Mouse (Mus musculus): ENCODE data around the gene Rbm28. TPM values are rescaled to one million over a fixed set of nuclear protein-coding genes. Genes with fewer than 3 reads are reported as not detected.
A peak's percentile ranks its signal among the peaks of the same experiment; 100 is the strongest.
"Not testable (repeated sequence)": the region's sequence is repeated elsewhere in the genome, so short reads cannot be mapped to it uniquely, and the experiment has no call there.

Gene Rbm28
- polyA plus RNA-seq, 1 experiment from 2014 or later: 46.9 TPM

GRCm38 (mm10) chr6:29178888-29179658, 14.3 kb upstream of the Rbm28 start, which contains the start of gene Prrt4:
Gene Prrt4 (minus strand): TSS chr6:29179584.
- Histone ChIP-seq H3K9me3 (no peaks in the 10 kb centered on the region), H3K4me1 (peaks cover 11% of the 10 kb centered on the region), H3K27me3 (replicated peaks) (peaks cover 18% of the 10 kb centered on the region; the same call in 1 of the 2 replicates), H3K36me3 (replicated peaks) (no peaks in the 10 kb centered on the region), H3K4me3 (peak within 1 kb of the TSS; percentile 78), H3K27ac (peak within 1 kb of the TSS; percentile 90), H3K9ac (peak within 1 kb of the TSS; percentile 90), H3K4me2 (peak within 1 kb of the TSS; percentile 83)
- WGBS: under 1% methylated on average over 76 of the region's 79 CpGs
- ATAC-seq (replicated peaks): peak; percentile 89

DNA sequence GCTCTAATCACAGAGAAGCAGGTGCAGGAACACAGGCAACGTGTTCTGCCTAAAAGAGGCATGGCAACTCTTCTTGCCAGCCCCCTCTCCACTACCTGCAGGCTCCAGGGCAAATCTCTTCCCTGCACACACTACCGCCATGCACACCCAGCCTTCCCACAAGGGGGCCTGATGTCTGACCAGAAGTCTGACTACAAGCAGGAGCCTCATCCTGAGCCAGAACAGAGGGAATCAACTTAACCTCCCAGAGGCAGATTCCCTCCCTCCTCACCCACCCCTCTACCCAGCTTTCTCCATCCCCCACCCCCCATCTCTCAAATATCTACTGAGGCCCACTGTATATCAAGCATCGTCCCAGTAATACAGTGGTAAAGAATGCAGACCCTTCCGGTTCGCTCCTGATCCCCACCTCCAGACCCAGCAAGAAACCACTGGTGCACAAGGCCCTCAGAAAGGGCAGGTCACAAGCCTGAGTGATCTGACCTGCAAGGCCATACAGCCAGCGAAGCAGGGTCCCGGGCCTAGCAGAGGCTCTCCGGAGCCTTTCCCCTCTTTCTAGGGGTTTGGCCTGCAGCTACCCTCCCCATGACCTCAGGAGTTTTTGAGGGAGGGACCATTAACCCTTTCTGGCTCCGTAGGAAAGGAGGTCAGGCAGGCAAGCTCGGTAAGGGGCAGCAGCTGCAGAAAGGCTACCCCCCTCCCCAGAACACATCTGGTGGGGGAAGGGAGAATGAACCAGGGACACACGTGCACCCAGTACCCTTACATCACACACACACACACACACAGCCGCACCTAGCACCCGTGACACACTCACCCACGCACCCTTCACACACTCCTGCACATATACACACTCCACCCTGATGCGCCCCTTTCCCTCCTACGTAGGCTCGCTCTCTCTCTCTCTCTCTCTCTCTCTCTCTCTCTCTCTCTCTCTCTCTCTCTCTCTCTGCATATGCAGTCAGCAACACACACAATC, 13.4 kb upstream of the Rbm28 start:
- H3K9me3 ChIP-seq: no peaks in the 10 kb centered on the region
- H3K27ac ChIP-seq: peak overlapping the region; percentile 90
- no peaks in the 10 kb centered on the region for H3K36me3 ChIP-seq (replicated peaks)
- H3K4me3 ChIP-seq: peak overlapping the region; percentile 78
- peak; percentile 79 for ATAC-seq (replicated peaks)
- WGBS: 12% methylated on average over 17 of the region's 17 CpGs
- H3K9ac ChIP-seq: peak overlapping the region; percentile 90
- H3K4me1 ChIP-seq: peaks cover 11% of the 10 kb centered on the region
- H3K27me3 ChIP-seq (replicated peaks): peaks cover 27% of the 10 kb centered on the region; the same call in 1 of the 2 replicates
- H3K4me2 ChIP-seq: peak overlapping the region; percentile 83

DNA sequence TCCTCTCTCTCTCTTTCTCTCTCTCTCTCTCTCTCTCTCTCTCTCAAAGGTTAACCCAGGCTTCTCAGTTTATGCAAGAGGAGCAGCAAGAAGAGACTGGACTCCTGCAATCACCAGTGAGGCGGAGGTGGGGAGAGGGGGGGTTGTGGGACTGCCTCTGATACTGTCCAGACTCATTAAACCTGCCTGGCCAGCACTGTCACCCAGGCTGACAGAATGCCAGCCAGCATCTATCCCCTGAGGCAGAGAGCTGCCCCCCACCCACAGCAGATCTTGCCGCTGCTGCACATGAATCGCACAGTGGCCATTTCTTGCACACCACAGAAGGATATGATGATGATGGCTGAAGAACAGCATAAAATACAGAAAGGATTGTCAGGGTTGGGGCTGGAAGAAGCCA, 10.3 kb upstream of the Rbm28 start:
- H3K9me3 ChIP-seq: no peaks in the 10 kb centered on the region
- H3K4me3 ChIP-seq: no peak overlapping the region
- H3K9ac ChIP-seq: no peak overlapping the region
- 88% methylated on average over 3 of the region's 3 CpGs for WGBS
- no peak overlapping the region for H3K27ac ChIP-seq
- H3K4me1 ChIP-seq: peaks cover 28% of the 10 kb centered on the region
- H3K27me3 ChIP-seq (replicated peaks): peaks cover 49% of the 10 kb centered on the region
- ATAC-seq (replicated peaks): no peak
- H3K4me2 ChIP-seq: no peak overlapping the region
- H3K36me3 ChIP-seq (replicated peaks): no peaks in the 10 kb centered on the region

GRCm38 (mm10) chr6:29174368-29174767, 9.6 kb upstream of the Rbm28 start:
- Histone ChIP-seq H3K27me3 (replicated peaks) (peaks cover 57% of the 10 kb centered on the region), H3K9ac (no peak overlapping the region)
- WGBS: 26% methylated on average over 7 of the region's 7 CpGs

DNA sequence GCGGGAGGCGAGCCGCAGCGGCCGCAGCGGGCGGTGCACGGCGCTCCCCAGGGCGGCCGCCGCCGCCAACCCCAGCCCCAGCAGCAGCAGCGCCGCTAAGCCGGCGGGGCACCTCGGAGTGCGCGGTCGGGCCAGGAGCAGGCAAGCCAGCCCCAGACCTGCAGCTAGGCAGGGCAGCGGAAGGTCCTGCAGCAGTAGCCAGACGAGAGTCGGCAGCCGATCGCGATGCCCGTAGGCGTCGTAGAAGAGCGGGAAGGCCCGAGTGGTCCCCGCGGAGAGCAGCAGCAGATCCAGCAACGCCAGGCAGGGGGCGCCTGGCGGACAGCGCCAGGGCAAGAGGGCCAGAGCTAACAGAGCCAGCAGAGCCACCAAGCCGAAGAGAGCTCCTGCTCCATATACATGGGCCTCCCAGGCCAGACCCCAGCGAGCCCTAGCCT, 6.2 kb upstream of the Rbm28 start:
- under 1% methylated on average over 38 of the region's 40 CpGs for WGBS
- H3K36me3 ChIP-seq (replicated peaks): no peaks in the 10 kb centered on the region
- H3K9me3 ChIP-seq: no peaks in the 10 kb centered on the region
- H3K27ac ChIP-seq: no peak overlapping the region
- peak overlapping the region; percentile 61 for H3K9ac ChIP-seq
- H3K4me2 ChIP-seq: peak overlapping the region; percentile 99
- H3K4me3 ChIP-seq: peak overlapping the region; percentile 52
- peaks cover 25% of the 10 kb centered on the region for H3K4me1 ChIP-seq
- ATAC-seq (replicated peaks): peak; percentile 71
- H3K27me3 ChIP-seq (replicated peaks): peaks cover 70% of the 10 kb centered on the region

More at GRCm38 (mm10) chr6:29174368-29174767, 9.6 kb upstream of the Rbm28 start:
- Histone ChIP-seq H3K4me1 (peaks cover 33% of the 10 kb centered on the region), H3K4me3 (no peak overlapping the region), H3K4me2 (no peak overlapping the region), H3K9me3 (no peaks in the 10 kb centered on the region), H3K27ac (no peak overlapping the region), H3K36me3 (replicated peaks) (no peaks in the 10 kb centered on the region)
- no peak for ATAC-seq (replicated peaks)

DNA sequence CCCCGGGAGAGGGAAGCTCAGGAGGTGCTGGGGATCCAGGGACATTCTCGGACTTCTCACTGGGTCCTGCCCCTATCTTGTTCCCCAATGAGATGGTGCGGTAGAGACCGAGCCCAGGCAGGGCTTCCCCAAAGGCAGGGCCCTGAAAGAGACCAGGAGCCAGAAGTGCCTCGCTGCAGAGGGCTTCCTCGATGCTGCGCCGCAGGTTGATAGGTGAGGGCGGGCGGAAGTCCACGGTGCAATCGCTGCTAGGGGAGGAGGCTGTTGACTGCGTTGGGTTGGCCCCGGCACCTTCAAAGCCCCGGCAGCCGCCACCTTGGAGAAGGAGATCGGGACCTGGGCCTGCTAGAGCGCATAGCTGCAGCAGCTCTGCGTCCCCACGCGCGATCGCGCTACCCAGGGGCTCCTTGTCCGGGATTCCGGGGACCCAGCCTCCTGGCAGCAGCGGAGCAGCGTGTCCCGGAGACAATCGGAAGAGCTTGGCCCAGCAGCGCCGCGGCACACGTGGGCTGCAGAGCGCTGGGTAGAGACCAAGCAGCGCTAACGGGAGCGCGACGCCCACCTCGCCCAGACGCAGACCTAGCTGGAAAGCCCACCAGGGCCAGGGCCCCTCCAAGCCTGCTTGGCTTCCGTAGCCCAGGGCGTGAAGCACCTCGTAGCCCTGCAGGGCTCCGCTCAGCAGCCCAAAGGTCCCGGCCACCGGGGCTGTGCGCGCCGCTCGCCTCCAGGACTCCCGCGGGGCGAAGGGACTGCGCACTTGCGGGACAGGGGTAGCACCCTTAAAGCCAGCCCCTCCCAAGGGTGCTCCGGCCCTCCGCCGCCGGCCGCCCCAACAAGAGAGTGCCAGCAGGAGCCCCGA, 5.5 kb upstream of the Rbm28 start:
- Histone ChIP-seq H3K4me1 (peaks cover 25% of the 10 kb centered on the region), H3K27ac (no peak overlapping the region), H3K4me2 (peak overlapping the region; percentile 99), H3K9ac (peak overlapping the region; percentile 61), H3K36me3 (replicated peaks) (no peaks in the 10 kb centered on the region), H3K9me3 (no peaks in the 10 kb centered on the region), H3K27me3 (replicated peaks) (peaks cover 66% of the 10 kb centered on the region), H3K4me3 (peak overlapping the region; percentile 52)
- ATAC-seq (replicated peaks): peak; percentile 68
- WGBS: 3% methylated on average over 59 of the region's 63 CpGs

DNA sequence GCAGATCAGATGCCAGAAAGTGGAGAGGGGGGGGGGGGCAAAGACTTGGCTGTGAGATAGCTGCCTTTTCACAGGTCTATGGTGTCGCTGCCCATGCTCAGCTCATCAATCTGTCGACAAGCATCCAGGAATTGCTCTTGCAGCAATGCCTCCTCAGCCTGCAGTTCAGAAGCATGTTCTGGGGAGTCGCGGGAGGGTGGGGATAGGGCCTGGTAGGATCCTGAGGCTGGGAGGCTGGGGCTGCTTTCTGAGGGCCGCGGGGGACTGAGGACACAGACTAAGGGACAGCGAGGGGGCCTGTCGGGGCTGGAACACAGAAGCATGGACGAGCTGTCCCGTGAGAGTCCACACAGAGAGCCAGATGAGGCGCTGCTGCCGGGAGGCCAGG, 4.9 kb upstream of the Rbm28 start:
- H3K27ac ChIP-seq: no peak overlapping the region
- H3K27me3 ChIP-seq (replicated peaks): peaks cover 64% of the 10 kb centered on the region
- H3K9me3 ChIP-seq: no peaks in the 10 kb centered on the region
- H3K4me2 ChIP-seq: peak overlapping the region; percentile 99
- H3K4me3 ChIP-seq: peak overlapping the region; percentile 52
- no peaks in the 10 kb centered on the region for H3K36me3 ChIP-seq (replicated peaks)
- ATAC-seq (replicated peaks): no peak
- peak overlapping the region; percentile 61; the same call in 1 of the 2 replicates for H3K9ac ChIP-seq
- peaks cover 27% of the 10 kb centered on the region for H3K4me1 ChIP-seq
- WGBS: 8% methylated on average over 12 of the region's 12 CpGs

GRCm38 (mm10) chr6:29168871-29169270, 4.1 kb upstream of the Rbm28 start:
- ATAC-seq (replicated peaks): no peak
- Histone ChIP-seq H3K36me3 (replicated peaks) (no peaks in the 10 kb centered on the region), H3K4me3 (no peak overlapping the region), H3K9me3 (no peaks in the 10 kb centered on the region), H3K4me2 (no peak overlapping the region), H3K4me1 (peaks cover 30% of the 10 kb centered on the region), H3K9ac (no peak overlapping the region), H3K27me3 (replicated peaks) (peaks cover 56% of the 10 kb centered on the region), H3K27ac (no peak overlapping the region)
- 58% methylated on average over 2 of the region's 2 CpGs for WGBS

DNA sequence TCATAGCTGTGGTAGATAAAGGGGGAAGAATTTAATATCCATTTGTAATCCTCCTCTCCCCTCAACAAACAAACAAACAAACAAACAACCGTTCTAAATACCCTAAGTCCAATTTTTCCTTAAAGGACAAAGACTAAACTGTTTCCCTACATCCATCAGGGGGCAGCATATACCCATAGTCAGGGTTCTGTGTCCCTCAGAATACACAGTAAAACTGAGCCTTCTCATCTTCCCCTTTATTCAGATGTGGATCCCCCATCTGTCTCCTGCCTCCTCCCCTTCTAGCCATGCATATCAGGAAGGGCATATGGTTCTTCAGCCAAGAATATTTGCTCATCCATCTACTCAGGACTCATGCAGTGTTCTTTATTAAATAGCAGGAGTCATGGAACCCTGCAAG, 1.4 kb upstream of the Rbm28 start:
- Histone ChIP-seq H3K4me3 (no peak overlapping the region), H3K36me3 (replicated peaks) (no peaks in the 10 kb centered on the region), H3K4me1 (peaks cover 43% of the 10 kb centered on the region), H3K9me3 (no peaks in the 10 kb centered on the region), H3K4me2 (no peak overlapping the region), H3K27ac (no peak overlapping the region), H3K27me3 (replicated peaks) (peaks cover 35% of the 10 kb centered on the region), H3K9ac (no peak overlapping the region; the same call in 1 of the 2 replicates)
- WGBS: 10% methylated on average over 1 of the region's 1 CpGs
- ATAC-seq (replicated peaks): peak; percentile 40

DNA sequence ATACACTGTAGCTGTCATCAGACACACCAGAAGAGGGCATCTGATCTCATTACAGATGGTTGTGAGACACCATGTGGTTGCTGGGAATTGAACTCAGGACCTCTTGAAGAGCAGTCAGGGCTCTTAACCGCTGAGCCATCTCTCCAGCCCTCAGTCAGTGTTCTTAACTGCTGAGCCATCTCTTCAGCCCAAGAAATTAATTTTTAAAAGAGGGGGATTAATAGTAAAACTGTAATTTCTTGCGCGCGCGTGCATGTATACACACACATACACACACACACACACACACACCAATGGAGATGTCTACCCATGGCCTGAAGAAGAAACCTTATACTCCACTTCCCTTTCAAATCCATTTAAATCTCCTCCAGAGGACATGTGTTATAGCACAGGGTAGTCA, 3.5 kb downstream of the Rbm28 start:
- H3K4me2 ChIP-seq; H3K27ac ChIP-seq; H3K27me3 ChIP-seq (replicated peaks); H3K9ac ChIP-seq; H3K9me3 ChIP-seq; ATAC-seq (replicated peaks); H3K4me3 ChIP-seq: not testable (repeated sequence)
- peaks cover 24% of the 10 kb centered on the region for H3K4me1 ChIP-seq
- 98% methylated on average over 5 of the region's 5 CpGs for WGBS
- H3K36me3 ChIP-seq (replicated peaks): peaks cover 35% of the 10 kb centered on the region

- Histone ChIP-seq H3K9me3 (no peaks in the 10 kb centered on the region), H3K4me2 (no peak overlapping the region), H3K27me3 (replicated peaks) (no peaks in the 10 kb centered on the region; the same call in 1 of the 2 replicates), H3K27ac (no peak overlapping the region), H3K4me1 (peaks cover 24% of the 10 kb centered on the region), H3K36me3 (replicated peaks) (peaks cover 39% of the 10 kb centered on the region), H3K9ac (no peak overlapping the region), H3K4me3 (no peak overlapping the region)
- ATAC-seq (replicated peaks): no peak
- 87% methylated on average over 2 of the region's 2 CpGs for WGBS
These were observed 4.0 kb downstream of the Rbm28 start for GRCm38 (mm10) chr6:29160786-29161185.

Data from midbrain, embryonic 15.5 days (tissue).